Mouse (Mus musculus) MEL (cell line): ENCODE results near the gene Minar1.

Source experiments
- CHD2 ChIP-seq: IDR thresholded peaks from 2 replicates; pipeline ENCODE4 v1.6.1; 2011; ENCODE audit warnings: low read length, improper control_type of control experiment
- CTCF ChIP-seq, 3 experiments: IDR thresholded peaks in 2 of 3; conservative IDR thresholded peaks in 1 of 3; 2 replicates each; pipeline ENCODE4 v1.5.1; 2011 to 2012; ENCODE audit warnings: low read length in 3 of 3, low read depth in 2 of 3, mild to moderate bottlenecking in 2 of 3, improper control_type of control experiment in 1 of 3, inconsistent platforms in 1 of 3, mixed read lengths in 1 of 3, moderate library complexity in 1 of 3; ENCODE audit not compliant: control insufficient read depth in 1 of 3, insufficient read depth in 1 of 3, poor library complexity in 1 of 3, severe bottlenecking in 1 of 3
- EP300 ChIP-seq, 2 experiments: IDR thresholded peaks; 2 replicates each; pipeline ENCODE4 v1.6.1; 2011; ENCODE audit warnings: improper control_type of control experiment in 2 of 2, low read length in 2 of 2, low read depth in 1 of 2, mild to moderate bottlenecking in 1 of 2
- GATA1 ChIP-seq: IDR thresholded peaks from 2 replicates; pipeline ENCODE4 v1.6.1; 2011; ENCODE audit warnings: low read depth, low read length, improper control_type of control experiment
- KAT2A ChIP-seq: conservative IDR thresholded peaks from 2 replicates; pipeline ENCODE4 v1.6.1; 2012; ENCODE audit warnings: low read depth, low read length, improper control_type of control experiment, inconsistent platforms
- MAX ChIP-seq: IDR thresholded peaks from 2 replicates; pipeline ENCODE4 v1.6.1; 2011; ENCODE audit warnings: low read length, improper control_type of control experiment
- MEF2A ChIP-seq: IDR thresholded peaks from 2 replicates; pipeline ENCODE4 v1.6.1; 2014; ENCODE audit warnings: low read depth, mild to moderate bottlenecking, inconsistent platforms, low read length, improper control_type of control experiment; ENCODE audit not compliant: poor library complexity, insufficient replicate concordance, severe bottlenecking; ENCODE audit errors: extremely low read depth
- POLR2A ChIP-seq, 2 experiments: IDR thresholded peaks; 2 replicates each; pipeline ENCODE4 v1.6.1; 2011 to 2012; ENCODE audit warnings: low read length in 2 of 2, mild to moderate bottlenecking in 2 of 2, control low read depth in 1 of 2, improper control_type of control experiment in 1 of 2, low read depth in 1 of 2, moderate library complexity in 1 of 2; ENCODE audit not compliant: control insufficient read depth in 1 of 2, insufficient read depth in 1 of 2, poor library complexity in 1 of 2
- POLR2AphosphoS2 ChIP-seq: IDR thresholded peaks from 2 replicates; pipeline ENCODE4 v1.6.1; 2011; ENCODE audit warnings: low read length, improper control_type of control experiment
- RAD21 ChIP-seq: IDR thresholded peaks from 2 replicates; pipeline ENCODE4 v1.6.1; 2011; ENCODE audit warnings: mild to moderate bottlenecking, low read depth, low read length, improper control_type of control experiment
- SIN3A ChIP-seq: IDR thresholded peaks from 2 replicates; pipeline ENCODE4 v1.6.1; 2012; ENCODE audit warnings: low read length, improper control_type of control experiment, inconsistent platforms
- UBTF ChIP-seq: IDR thresholded peaks from 2 replicates; pipeline ENCODE4 v1.6.1; 2012; ENCODE audit warnings: low read depth, mild to moderate bottlenecking, inconsistent platforms, low read length, improper control_type of control experiment, moderate library complexity, borderline replicate concordance; ENCODE audit not compliant: insufficient read depth
- USF1 ChIP-seq: IDR thresholded peaks from 2 replicates; pipeline ENCODE4 v1.6.1; 2014; ENCODE audit warnings: low read depth, mild to moderate bottlenecking, inconsistent platforms, low read length, improper control_type of control experiment, moderate library complexity
- USF2 ChIP-seq, 2 experiments: IDR thresholded peaks; 2 replicates each; pipeline ENCODE4 v1.6.1; 2011 to 2012; ENCODE audit warnings: improper control_type of control experiment in 2 of 2, low read length in 2 of 2, borderline replicate concordance in 1 of 2, inconsistent platforms in 1 of 2, low read depth in 1 of 2, mild to moderate bottlenecking in 1 of 2; ENCODE audit not compliant: insufficient read depth in 1 of 2

DNA sequence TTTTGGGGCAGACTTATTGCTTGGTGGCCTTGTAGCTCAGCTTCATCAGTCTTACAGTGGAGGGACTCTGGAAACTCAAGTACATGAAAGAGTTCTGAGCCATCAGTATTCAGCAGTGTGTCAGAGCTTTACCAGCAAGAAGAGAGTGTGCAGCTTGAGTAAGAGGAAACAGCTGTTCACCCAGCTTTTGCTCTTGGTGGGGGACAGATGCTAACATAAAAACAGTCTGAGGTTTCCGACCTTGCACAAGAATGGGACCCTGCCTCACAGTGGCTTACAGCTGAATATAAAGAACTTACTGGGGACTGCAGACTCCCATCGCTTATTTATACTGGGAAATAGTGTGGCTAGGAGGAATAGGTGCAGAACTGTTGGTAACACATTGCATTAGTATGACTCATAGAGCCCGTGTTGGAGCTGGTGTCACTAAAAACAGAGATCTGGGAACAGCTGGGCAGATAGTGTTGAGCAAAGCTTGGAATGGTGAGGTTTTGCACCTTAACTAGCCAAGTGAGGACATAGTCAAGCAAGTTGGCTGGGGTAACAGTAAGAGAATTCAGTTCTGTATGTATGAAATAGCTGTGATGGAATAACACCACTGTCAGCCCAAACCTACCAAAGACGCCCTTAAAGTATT is 44.5 kb upstream of the Minar1 start:
- no peak for TF ChIP-seq CTCF (IDR thresholded peaks at IDR 0.05 in 2 of 3, conservative IDR thresholded peaks at IDR 0.05 in 1 of 3; ENCODE audit: control insufficient read depth in 1 of 3, insufficient read depth in 1 of 3, low read depth in 2 of 3, low read length in 3 of 3, poor library complexity in 1 of 3, severe bottlenecking in 1 of 3)
- no peak for TF ChIP-seq POLR2A (IDR thresholded peaks at IDR 0.05; ENCODE audit: control insufficient read depth in 1 of 2, insufficient read depth in 1 of 2, low read depth in 1 of 2, low read length in 2 of 2, poor library complexity in 1 of 2)
- TF ChIP-seq KAT2A, result no peak
- TF ChIP-seq SIN3A, result no peak
- TF ChIP-seq MEF2A, result no peak
- no peak for TF ChIP-seq USF1
- no peak for TF ChIP-seq RAD21
- no peak for TF ChIP-seq MAX
- TF ChIP-seq POLR2AphosphoS2, result no peak
- TF ChIP-seq USF2 (IDR thresholded peaks at IDR 0.05; ENCODE audit: borderline replicate concordance in 1 of 2, insufficient read depth in 1 of 2, low read depth in 1 of 2, low read length in 2 of 2), result no peak
- no peak for TF ChIP-seq EP300 (IDR thresholded peaks at IDR 0.05; ENCODE audit: low read depth in 1 of 2, low read length in 2 of 2)
- no peak for TF ChIP-seq GATA1
- TF ChIP-seq CHD2, result no peak
- no peak for TF ChIP-seq UBTF
